Mouse (Mus musculus) hindbrain, embryonic 10.5 days (tissue): ENCODE measurements around the gene Abracl. TPM values are rescaled to one million over a fixed set of nuclear protein-coding genes. Genes with fewer than 3 reads are reported as not detected.

ENCODE experiments used
- DNase-seq: peaks from one replicate; pipeline ENCODE4 v3.0.0-alpha.2; 2017; ENCODE audit warnings: low spot score
- H3K27ac ChIP-seq: fragments of 300-500 bp; sonication (generic); 2 replicates; pipeline ENCODE4 v1.5.1; 2016; ENCODE audit warnings: mild to moderate bottlenecking, moderate library complexity
- H3K27me3 ChIP-seq: fragments of 300-500 bp; sonication (generic); 2 replicates; pipeline ENCODE4 v1.6.1; 2016; ENCODE audit warnings: mild to moderate bottlenecking; ENCODE audit not compliant: poor library complexity, insufficient read depth, severe bottlenecking
- H3K36me3 ChIP-seq: fragments of 300-500 bp; sonication (generic); 2 replicates; pipeline ENCODE4 v1.6.1; 2016; ENCODE audit warnings: mild to moderate bottlenecking, moderate library complexity
- H3K4me1 ChIP-seq: fragments of 300-500 bp; sonication (generic); replicated peaks from 2 replicates; pipeline ENCODE4 v1.6.1; 2016; ENCODE audit warnings: mild to moderate bottlenecking
- H3K4me3 ChIP-seq: fragments of 300-500 bp; sonication (generic); 2 replicates; pipeline ENCODE4 v1.5.1; 2016; ENCODE audit warnings: mild to moderate bottlenecking, moderate library complexity
- H3K9me3 ChIP-seq: fragments of 300-500 bp; sonication (generic); 2 replicates; pipeline ENCODE4 v1.6.1; 2016; ENCODE audit warnings: mild to moderate bottlenecking, moderate library complexity
- WGBS: fragments of 180-500 bp; shearing (Covaris S2); methylation state at CpG from one replicate; pipeline ENCODE4 v1.1.7; 2016; 5-methylcytosine and 5-hydroxymethylcytosine counted together
- polyA plus RNA-seq: library from polyadenylated mRNA; unstranded; fragments of >200 nt; fragmentation: Nextera tagmentation; extraction: Ambion mirVana; gene quantifications from 2 replicates; pipeline ENCODE4 v1.2.1, GENCODE M21; 2016

Abracl gene
- polyA plus RNA-seq, 1 experiment from 2014 or later: 211 TPM

- DNase-seq: no peak
- peaks cover 75% of the 10 kb centered on the region for H3K36me3 ChIP-seq
These were observed 11.3 kb downstream of the Abracl start for GRCm38 (mm10) chr10:18011761-18012160.

GRCm38 (mm10) chr10:18009744-18010143 lies 13.3 kb downstream of the Abracl start:
- 90% methylated on average over 1 of the region's 1 CpGs for WGBS
- H3K27me3 ChIP-seq: no peaks in the 10 kb centered on the region
- no peak for DNase-seq
- H3K9me3 ChIP-seq: no peaks in the 10 kb centered on the region
- H3K36me3 ChIP-seq: peaks cover 58% of the 10 kb centered on the region
- H3K4me1 ChIP-seq: no peaks in the 10 kb centered on the region
- H3K4me3 ChIP-seq: no peak overlapping the region
- H3K27ac ChIP-seq: no peak overlapping the region

More at GRCm38 (mm10) chr10:18011761-18012160, 11.3 kb downstream of the Abracl start:
- Histone ChIP-seq H3K27ac (no peak overlapping the region), H3K9me3 (no peaks in the 10 kb centered on the region), H3K27me3 (no peaks in the 10 kb centered on the region), H3K4me3 (no peak overlapping the region), H3K4me1 (no peaks in the 10 kb centered on the region)
- 90% methylated on average over 5 of the region's 5 CpGs for WGBS

- DNase-seq: no peak
- H3K27me3 ChIP-seq: no peaks in the 10 kb centered on the region
- no peaks in the 10 kb centered on the region for H3K4me1 ChIP-seq
- peaks cover 42% of the 10 kb centered on the region for H3K36me3 ChIP-seq
- no peak overlapping the region for H3K4me3 ChIP-seq
- no peaks in the 10 kb centered on the region for H3K9me3 ChIP-seq
- no peak overlapping the region for H3K27ac ChIP-seq
These were observed 15.0 kb downstream of the Abracl start for GRCm38 (mm10) chr10:18008118-18008517.

GRCm38 (mm10) chr10:18007243-18007642 lies 15.8 kb downstream of the Abracl start:
- no peak for DNase-seq
- Histone ChIP-seq H3K4me1 (no peaks in the 10 kb centered on the region), H3K27me3 (no peaks in the 10 kb centered on the region), H3K4me3 (no peak overlapping the region), H3K9me3 (no peaks in the 10 kb centered on the region), H3K27ac (no peak overlapping the region), H3K36me3 (peaks cover 34% of the 10 kb centered on the region)
- 89% methylated on average over 3 of the region's 3 CpGs for WGBS

- H3K4me3 ChIP-seq: no peak overlapping the region
These were observed 16.3 kb downstream of the Abracl start for GRCm38 (mm10) chr10:18006756-18007155.

GRCm38 (mm10) chr10:18005136-18005955 lies 17.7 kb downstream of the Abracl start:
- Histone ChIP-seq H3K9me3 (no peaks in the 10 kb centered on the region), H3K27ac (no peak overlapping the region), H3K36me3 (peaks cover 18% of the 10 kb centered on the region), H3K4me3 (no peak overlapping the region), H3K4me1 (no peaks in the 10 kb centered on the region), H3K27me3 (no peaks in the 10 kb centered on the region)
- WGBS: 91% methylated on average over 7 of the region's 7 CpGs
- DNase-seq: no peak

More at GRCm38 (mm10) chr10:18006756-18007155, 16.3 kb downstream of the Abracl start:
- 94% methylated on average over 1 of the region's 1 CpGs for WGBS
- Histone ChIP-seq H3K27ac (no peak overlapping the region), H3K36me3 (peaks cover 29% of the 10 kb centered on the region), H3K4me1 (no peaks in the 10 kb centered on the region), H3K9me3 (no peaks in the 10 kb centered on the region), H3K27me3 (no peaks in the 10 kb centered on the region)
- DNase-seq: no peak

GRCm38 (mm10) chr10:18003966-18004637 lies 19.0 kb downstream of the Abracl start:
- Histone ChIP-seq H3K27me3 (no peaks in the 10 kb centered on the region), H3K9me3 (no peaks in the 10 kb centered on the region), H3K27ac (no peak overlapping the region), H3K36me3 (peaks cover 6% of the 10 kb centered on the region), H3K4me1 (no peaks in the 10 kb centered on the region), H3K4me3 (no peak overlapping the region)
- no peak for DNase-seq
- WGBS: 83% methylated on average over 12 of the region's 12 CpGs

GRCm38 (mm10) chr10:17990576-17990975 lies 32.5 kb downstream of the Abracl start:
- Histone ChIP-seq H3K36me3 (no peaks in the 10 kb centered on the region), H3K27ac (no peak overlapping the region), H3K9me3 (no peaks in the 10 kb centered on the region), H3K4me3 (no peak overlapping the region), H3K4me1 (no peaks in the 10 kb centered on the region), H3K27me3 (no peaks in the 10 kb centered on the region)
- no peak for DNase-seq
- WGBS: 84% methylated on average over 4 of the region's 4 CpGs

GRCm38 (mm10) chr10:17989136-17989535 lies 34.0 kb downstream of the Abracl start:
- H3K27me3 ChIP-seq: no peaks in the 10 kb centered on the region
- 78% methylated on average over 6 of the region's 6 CpGs for WGBS
- DNase-seq: no peak
- H3K4me3 ChIP-seq: no peak overlapping the region
- no peak overlapping the region for H3K27ac ChIP-seq
- no peaks in the 10 kb centered on the region for H3K4me1 ChIP-seq
- no peaks in the 10 kb centered on the region for H3K9me3 ChIP-seq
- no peaks in the 10 kb centered on the region for H3K36me3 ChIP-seq

- Histone ChIP-seq H3K4me3 (no peak overlapping the region), H3K36me3 (no peaks in the 10 kb centered on the region), H3K27me3 (no peaks in the 10 kb centered on the region), H3K9me3 (no peaks in the 10 kb centered on the region), H3K4me1 (no peaks in the 10 kb centered on the region), H3K27ac (no peak overlapping the region)
- no peak for DNase-seq
- 88% methylated on average over 8 of the region's 8 CpGs for WGBS
These were observed 35.2 kb downstream of the Abracl start for GRCm38 (mm10) chr10:17987823-17988423.

GRCm38 (mm10) chr10:17983313-17983712 lies 39.8 kb downstream of the Abracl start:
- H3K36me3 ChIP-seq: no peaks in the 10 kb centered on the region
- 97% methylated on average over 2 of the region's 2 CpGs for WGBS
- no peak for DNase-seq
- H3K27me3 ChIP-seq: no peaks in the 10 kb centered on the region
- H3K4me1 ChIP-seq: no peaks in the 10 kb centered on the region
- no peaks in the 10 kb centered on the region for H3K9me3 ChIP-seq
- no peak overlapping the region for H3K4me3 ChIP-seq
- H3K27ac ChIP-seq: no peak overlapping the region

- Histone ChIP-seq H3K4me1 (no peaks in the 10 kb centered on the region), H3K27ac (no peak overlapping the region), H3K36me3 (no peaks in the 10 kb centered on the region), H3K9me3 (no peaks in the 10 kb centered on the region), H3K27me3 (no peaks in the 10 kb centered on the region), H3K4me3 (no peak overlapping the region)
- no peak for DNase-seq
- 86% methylated on average over 4 of the region's 4 CpGs for WGBS
These were observed 57.0 kb downstream of the Abracl start for GRCm38 (mm10) chr10:17966090-17966489.
